Mouse (Mus musculus) kidney, adult 18-20 months (tissue): ENCODE results near the gene Gm10310.
"Not testable (repeated sequence)": the region's sequence is repeated elsewhere in the genome, so short reads cannot be mapped to it uniquely, and the experiment has no call there.

Source experiments
- DNase-seq: peaks from one replicate; pipeline ENCODE4 v3.0.0; 2021

Gene Gm10310

DNA sequence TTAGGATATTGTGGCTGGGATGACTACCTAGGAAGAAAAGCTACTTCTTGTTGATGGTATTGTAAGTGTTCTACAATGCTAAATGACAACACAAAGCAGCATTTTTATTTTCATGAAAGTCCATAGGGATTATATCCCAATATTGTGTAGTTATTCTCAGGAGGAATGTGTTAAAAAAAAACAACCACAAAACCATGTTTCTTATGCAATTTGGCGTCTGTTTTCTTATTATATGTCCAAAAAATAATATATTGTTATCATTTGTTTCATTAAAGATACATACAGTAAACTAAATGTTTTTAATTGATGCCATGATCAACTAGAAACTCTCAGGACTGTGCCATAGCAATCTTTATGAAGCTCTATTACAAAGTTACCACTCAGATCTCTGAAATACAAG lies at the start of gene Gm10310:
Gene Gm10310, minus strand, starts transcription at position 101 of the 400 bp plus-strand sequence.
- not testable (repeated sequence) for DNase-seq

DNA sequence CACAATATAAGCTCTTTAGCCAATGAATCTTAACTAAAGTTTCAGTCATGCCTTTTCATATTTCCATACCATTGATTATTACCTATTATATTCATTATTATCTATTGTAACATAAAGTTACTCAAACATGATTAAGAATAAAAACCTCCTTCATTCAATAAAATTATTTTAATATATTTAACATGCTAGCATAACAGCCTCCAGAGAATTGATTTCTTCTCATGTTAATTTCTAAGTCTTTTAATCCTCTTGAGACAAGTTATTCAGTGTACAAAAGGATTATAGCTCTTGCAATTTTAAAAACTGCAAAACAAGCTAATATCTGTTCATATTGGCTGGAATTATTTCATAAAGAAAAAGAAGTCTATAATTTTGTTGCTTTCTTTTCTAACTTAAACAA lies 45.2 kb upstream of the Gm10310 start, which contains the start of gene Olfr821:
Gene Olfr821, plus strand, starts transcription at position 301 of the 400 bp plus-strand sequence.
- no peak for DNase-seq

DNA sequence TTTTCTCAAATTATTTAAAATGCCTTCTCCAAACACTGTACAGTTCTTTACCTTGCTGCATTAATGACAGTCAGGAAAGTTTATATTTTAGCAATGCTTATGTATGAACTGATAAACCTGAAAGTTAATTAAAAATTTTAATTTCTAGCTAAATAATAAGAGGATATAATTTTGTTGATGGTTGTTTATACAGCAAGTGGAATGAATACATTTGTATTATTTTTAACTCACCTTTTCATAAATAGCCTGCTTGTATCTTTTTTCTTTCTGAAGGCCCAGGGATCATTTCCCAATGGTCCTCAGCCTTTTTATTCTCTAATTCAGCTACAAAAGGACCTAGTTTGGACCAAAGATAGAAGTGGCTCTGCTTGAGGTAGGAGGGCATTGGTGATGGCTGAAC lies 27.5 kb upstream of the Gm10310 start, which contains the start of gene Olfr820:
Gene Olfr820, plus strand, starts transcription at position 301 of the 400 bp plus-strand sequence.
- DNase-seq, result no peak

DNA sequence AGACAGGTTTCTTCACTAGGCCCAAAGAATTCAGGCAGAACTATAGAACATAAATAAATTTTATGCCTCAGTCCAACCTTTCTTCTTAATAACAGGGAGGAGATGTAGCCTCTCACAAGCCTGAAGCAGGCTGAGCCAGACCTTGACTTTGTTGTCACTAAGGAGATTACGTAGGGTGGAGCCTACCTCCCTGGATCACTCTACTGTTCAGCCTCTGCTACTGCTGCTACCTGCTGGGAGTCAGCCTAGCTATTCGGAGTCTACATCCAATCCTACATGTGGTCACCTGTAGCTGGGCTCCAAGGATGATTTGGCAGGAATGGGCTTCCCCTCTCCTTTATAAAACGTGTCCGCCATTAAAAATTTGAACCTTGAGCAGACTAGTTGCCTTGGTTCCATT lies 20.5 kb upstream of the Gm10310 start:
- not testable (repeated sequence) for DNase-seq

DNA sequence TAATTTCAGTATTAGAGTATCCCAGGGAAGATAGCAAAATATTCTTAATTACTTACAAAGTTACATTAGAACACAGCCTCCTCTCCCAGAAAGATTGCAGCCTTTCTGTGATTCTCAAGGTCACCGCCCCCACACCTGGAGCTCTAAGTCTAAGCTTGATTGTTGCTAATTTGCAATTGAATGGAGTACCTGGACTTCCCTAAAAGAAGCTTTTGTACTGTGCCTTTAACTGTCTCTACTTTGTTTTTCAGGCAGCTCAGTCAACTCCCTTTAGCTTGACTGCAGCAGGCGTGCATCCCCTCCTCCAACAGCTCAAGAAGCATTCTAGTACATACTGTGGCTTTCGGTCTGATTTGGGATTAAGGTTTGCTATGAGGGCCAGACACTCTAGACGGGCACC lies 19.2 kb upstream of the Gm10310 start:
- not testable (repeated sequence) for DNase-seq

GRCm38 (mm10) chr10:129981867-129982266 lies 3.0 kb downstream of the Gm10310 start:
- not testable (repeated sequence) for DNase-seq

GRCm38 (mm10) chr10:129976040-129976439 lies 8.8 kb downstream of the Gm10310 start, which contains the start of gene Olfr247:
TSS of gene Olfr247 (minus strand) at chr10:129976140.
- not testable (repeated sequence) for DNase-seq

- DNase-seq, result not testable (repeated sequence)
Measured at GRCm38 (mm10) chr10:129972994-129973393, 11.9 kb downstream of the Gm10310 start.

GRCm38 (mm10) chr10:129967166-129967565 lies 17.7 kb downstream of the Gm10310 start, which contains the start of gene Olfr819:
TSS of gene Olfr819 (minus strand) at chr10:129967266.
- DNase-seq, result not testable (repeated sequence)

DNA sequence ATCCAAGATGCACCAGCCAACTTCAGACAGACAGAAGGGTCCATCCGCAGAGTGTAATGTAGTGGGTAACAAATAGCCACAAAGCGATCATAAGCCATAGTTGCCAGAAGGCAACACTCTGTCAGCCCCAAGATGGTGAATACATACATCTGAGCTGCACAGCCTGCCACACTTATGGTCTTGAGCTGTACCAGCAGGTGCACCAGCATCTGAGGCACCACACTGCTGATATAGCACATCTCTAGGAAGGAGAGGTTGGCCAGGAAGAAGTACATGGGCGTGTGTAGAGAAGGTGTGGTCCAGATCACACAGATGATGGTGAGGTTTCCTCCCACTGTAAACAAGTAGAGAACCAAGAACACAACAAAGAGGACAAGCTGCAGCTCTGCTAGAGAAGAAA lies 18.6 kb downstream of the Gm10310 start:
- not testable (repeated sequence) for DNase-seq

DNA sequence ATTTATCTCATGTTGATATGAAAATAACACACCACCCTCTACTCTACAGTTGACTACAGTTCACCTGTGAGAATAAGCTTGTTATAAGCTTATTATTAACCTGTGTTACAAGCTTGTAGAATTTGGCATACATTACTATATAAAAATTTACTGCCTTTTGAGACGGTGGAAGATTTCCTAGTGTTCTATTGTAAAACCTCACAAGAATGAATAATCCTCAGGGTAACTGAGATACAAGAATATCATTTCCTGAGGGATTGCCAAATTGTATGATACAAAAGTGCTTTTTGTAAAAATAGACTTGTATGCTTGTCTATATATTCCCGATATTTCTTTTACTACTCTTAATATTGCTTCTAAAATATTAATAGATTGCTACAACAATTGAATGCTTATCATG lies 35.9 kb downstream of the Gm10310 start, which contains the start of gene Olfr818:
Gene Olfr818, minus strand, starts transcription at position 101 of the 400 bp plus-strand sequence.
- DNase-seq, result no peak
